Mouse (Mus musculus) CH12.LX (cell line): Measurements from ENCODE around the gene Cdk15. TPM values are rescaled to one million over a fixed set of nuclear protein-coding genes. Genes with fewer than 3 reads are reported as not detected.

Source experiments
- DNase-seq: peaks from one replicate; pipeline ENCODE4 v3.0.0-alpha.2; 2013; ENCODE audit errors: extremely low read depth
- H3K27ac ChIP-seq: 2 replicates; pipeline ENCODE4 v1.5.1; 2012; ENCODE audit warnings: low read depth, mild to moderate bottlenecking, control low read depth, moderate library complexity; ENCODE audit not compliant: insufficient read depth
- H3K27me3 ChIP-seq: replicated peaks from 2 replicates; pipeline ENCODE3; 2012; ENCODE audit warnings: inconsistent platforms
- H3K36me3 ChIP-seq, 2 experiments: replicated peaks in 1 of 2; 2 replicates each; pipeline versions ENCODE3 to v1.6.1; 2012; ENCODE audit warnings: inconsistent platforms in 1 of 2, low read length in 1 of 2, mild to moderate bottlenecking in 1 of 2, mixed read lengths in 1 of 2, moderate library complexity in 1 of 2; ENCODE audit not compliant: control insufficient read depth in 1 of 2, insufficient read depth in 1 of 2
- H3K4me1 ChIP-seq, 2 experiments: 2 replicates each; pipeline ENCODE4 v1.6.1; 2012; ENCODE audit warnings: inconsistent platforms in 1 of 2, moderate library complexity in 1 of 2; ENCODE audit not compliant: insufficient read depth in 2 of 2, control insufficient read depth in 1 of 2
- H3K4me2 ChIP-seq: 2 replicates; pipeline ENCODE4 v1.6.1; 2012; ENCODE audit warnings: low read depth, mild to moderate bottlenecking, control low read depth; ENCODE audit not compliant: poor library complexity, insufficient read depth, severe bottlenecking
- H3K4me3 ChIP-seq, 3 experiments: fragments of 150-350 bp in 1 of 3; sonication (generic) in 1 of 3; replicated peaks in 1 of 3; 2 replicates each; pipeline versions ENCODE3 to v1.5.1; 2011 to 2012; ENCODE audit warnings: low read depth in 2 of 3, low read length in 2 of 3, mild to moderate bottlenecking in 2 of 3, moderate library complexity in 2 of 3, control low read depth in 1 of 3, improper control_type of control experiment in 1 of 3, inconsistent platforms in 1 of 3, mixed read lengths in 1 of 3; ENCODE audit not compliant: poor library complexity in 1 of 3
- H3K79me2 ChIP-seq: replicated peaks from 2 replicates; pipeline ENCODE4 v1.6.1; 2012; ENCODE audit warnings: mild to moderate bottlenecking, moderate library complexity; ENCODE audit not compliant: control insufficient read depth, poor library complexity, insufficient read depth, severe bottlenecking; ENCODE audit errors: extremely low read depth
- H3K9ac ChIP-seq: 2 replicates; pipeline ENCODE4 v1.6.1; 2012; ENCODE audit warnings: low read depth, mild to moderate bottlenecking, control low read depth, moderate library complexity; ENCODE audit not compliant: insufficient read depth
- H3K9me3 ChIP-seq: replicated peaks from 2 replicates; pipeline ENCODE3; 2012; ENCODE audit warnings: low read length, inconsistent platforms, mixed read lengths
- BHLHE40 ChIP-seq: IDR thresholded peaks from 2 replicates; pipeline ENCODE4 v1.6.1; 2011; ENCODE audit warnings: mild to moderate bottlenecking, low read depth, low read length, improper control_type of control experiment
- CHD1 ChIP-seq: IDR thresholded peaks from 2 replicates; pipeline ENCODE4 v1.6.1; 2012; ENCODE audit warnings: low read depth, low read length, improper control_type of control experiment, inconsistent platforms
- CHD2 ChIP-seq: IDR thresholded peaks from 2 replicates; pipeline ENCODE4 v1.6.1; 2011; ENCODE audit warnings: low read length, improper control_type of control experiment
- E2F4 ChIP-seq: IDR thresholded peaks from 2 replicates; pipeline ENCODE4 v1.6.1; 2011; ENCODE audit warnings: low read depth, low read length, improper control_type of control experiment; ENCODE audit not compliant: insufficient replicate concordance
- ELF1 ChIP-seq: IDR thresholded peaks from 2 replicates; pipeline ENCODE4 v1.6.1; 2014; ENCODE audit warnings: low read depth, mild to moderate bottlenecking, inconsistent platforms, low read length, improper control_type of control experiment
- EP300 ChIP-seq: IDR thresholded peaks from 2 replicates; pipeline ENCODE4 v1.6.1; 2011; ENCODE audit warnings: low read length, improper control_type of control experiment
- GABPA ChIP-seq: IDR thresholded peaks from 2 replicates; pipeline ENCODE4 v1.6.1; 2012; ENCODE audit warnings: low read depth, low read length, improper control_type of control experiment, inconsistent platforms; ENCODE audit not compliant: insufficient replicate concordance
- HCFC1 ChIP-seq: IDR thresholded peaks from 2 replicates; pipeline ENCODE4 v1.6.1; 2012; ENCODE audit warnings: low read depth, mild to moderate bottlenecking, inconsistent platforms, low read length, improper control_type of control experiment
- IRF4 ChIP-seq: IDR thresholded peaks from 2 replicates; pipeline ENCODE4 v1.6.1; 2014; ENCODE audit warnings: low read depth, mild to moderate bottlenecking, inconsistent platforms, low read length, improper control_type of control experiment
- JUN ChIP-seq: IDR thresholded peaks from 2 replicates; pipeline ENCODE4 v1.6.1; 2011; ENCODE audit warnings: low read depth, mild to moderate bottlenecking, low read length, improper control_type of control experiment, moderate library complexity; ENCODE audit not compliant: insufficient read depth
- MAFK ChIP-seq: IDR thresholded peaks from 2 replicates; pipeline ENCODE4 v1.6.1; 2011; ENCODE audit warnings: low read length, improper control_type of control experiment; ENCODE audit not compliant: insufficient replicate concordance
- MAZ ChIP-seq: IDR thresholded peaks from 2 replicates; pipeline ENCODE4 v1.6.1; 2012; ENCODE audit warnings: low read depth, mild to moderate bottlenecking, inconsistent platforms, low read length, improper control_type of control experiment, moderate library complexity
- MEF2A ChIP-seq: IDR thresholded peaks from 2 replicates; pipeline ENCODE4 v1.6.1; 2014; ENCODE audit warnings: low read depth, mild to moderate bottlenecking, inconsistent platforms, low read length, improper control_type of control experiment, borderline replicate concordance
- MYC ChIP-seq: IDR thresholded peaks from 2 replicates; pipeline ENCODE4 v1.6.1; 2011; ENCODE audit warnings: low read depth, mild to moderate bottlenecking, improper control_type of control experiment, low read length
- POLR2A ChIP-seq: IDR thresholded peaks from 2 replicates; pipeline ENCODE4 v1.6.1; 2011; ENCODE audit warnings: low read depth, mild to moderate bottlenecking, improper control_type of control experiment, low read length
- POLR2AphosphoS2 ChIP-seq: IDR thresholded peaks from 2 replicates; pipeline ENCODE4 v1.6.1; 2011; ENCODE audit warnings: low read depth, low read length, improper control_type of control experiment
- RAD21 ChIP-seq: IDR thresholded peaks from 2 replicates; pipeline ENCODE4 v1.6.1; 2011; ENCODE audit warnings: low read depth, mild to moderate bottlenecking, low read length, improper control_type of control experiment, moderate library complexity
- RCOR1 ChIP-seq: conservative IDR thresholded peaks from 2 replicates; pipeline ENCODE4 v1.6.1; 2012; ENCODE audit warnings: low read depth, mild to moderate bottlenecking, inconsistent platforms, low read length, improper control_type of control experiment
- SIN3A ChIP-seq: IDR thresholded peaks from 2 replicates; pipeline ENCODE4 v1.6.1; 2012; ENCODE audit warnings: low read length, improper control_type of control experiment, inconsistent platforms
- SMC3 ChIP-seq: IDR thresholded peaks from 2 replicates; pipeline ENCODE4 v1.6.1; 2011; ENCODE audit warnings: low read depth, low read length, improper control_type of control experiment
- TBP ChIP-seq: conservative IDR thresholded peaks from 2 replicates; pipeline ENCODE4 v1.6.1; 2011; ENCODE audit warnings: low read depth, low read length, improper control_type of control experiment
- UBTF ChIP-seq: IDR thresholded peaks from 2 replicates; pipeline ENCODE4 v1.6.1; 2012; ENCODE audit warnings: low read depth, mild to moderate bottlenecking, inconsistent platforms, low read length, improper control_type of control experiment, moderate library complexity
- USF1 ChIP-seq: IDR thresholded peaks from 2 replicates; pipeline ENCODE4 v1.6.1; 2014; ENCODE audit warnings: low read depth, mild to moderate bottlenecking, inconsistent platforms, low read length, improper control_type of control experiment
- USF2 ChIP-seq: conservative IDR thresholded peaks from 2 replicates; pipeline ENCODE4 v1.6.1; 2011; ENCODE audit warnings: low read depth, low read length, improper control_type of control experiment
- ZMIZ1 ChIP-seq: IDR thresholded peaks from 2 replicates; pipeline ENCODE4 v1.6.1; 2012; ENCODE audit warnings: low read depth, mild to moderate bottlenecking, inconsistent platforms, low read length, improper control_type of control experiment
- ZNF384 ChIP-seq: IDR thresholded peaks from 2 replicates; pipeline ENCODE4 v1.6.1; 2012; ENCODE audit warnings: low read depth, low read length, improper control_type of control experiment, inconsistent platforms
- dilution Hi-C: fragments of 300-500 bp; cut with MboI; formaldehyde crosslinking; loops from 2 replicates; pipeline ENCODE4 v1.14.3; 2020; ENCODE audit warnings: low sequenced_read_pairs; ENCODE audit not compliant: extremely low pct_unique_long_range_greater_than_20kb, extremely low pct_ligation_motif_present
- in situ Hi-C: fragments of 300-500 bp; cut with MboI; formaldehyde crosslinking; loops from 3 replicates; pipeline ENCODE4 v1.14.3; 2019; ENCODE audit warnings: low sequenced_read_pairs, low pct_ligation_motif_present, low pct_unique_long_range_greater_than_20kb, mixed read lengths
- polyA plus RNA-seq: library from polyadenylated mRNA; unstranded; fragments of >175 nt; gene quantifications from 2 replicates; pipeline ENCODE4 v1.2.1, GENCODE M21; 2012; ENCODE audit warnings: low read depth; ENCODE audit not compliant: insufficient read length
- total RNA-seq, 2 experiments: library from RNA; depleted of rRNA; stranded (reverse); fragments of 300-350 nt in 1 of 2; fragments of >200 nt in 1 of 2; gene quantifications; 2 replicates each; pipeline ENCODE4 v1.2.3; 2012 to 2014

The Cdk15 gene
- total and polyA plus RNA-seq, 3 experiments, result 0.13 TPM; not detected in 2

- no peak overlapping the region for H3K4me3 ChIP-seq
- no peak overlapping the region for H3K27ac ChIP-seq
- dilution Hi-C loops (no loop called here), in situ Hi-C loops (no loop called here)
- TF ChIP-seq SMC3 (no peak), ZMIZ1 (no peak), BHLHE40 (no peak), IRF4 (no peak), SIN3A (no peak), MAZ (no peak), MEF2A (no peak), MYC (no peak), USF2 (no peak), ZNF384 (no peak), ELF1 (no peak), USF1 (no peak), RAD21 (no peak), E2F4 (no peak), POLR2AphosphoS2 (no peak), CHD1 (no peak), GABPA (no peak), RCOR1 (no peak), UBTF (no peak), TBP (no peak)
- no peaks in the 10 kb centered on the region for H3K36me3 ChIP-seq
- H3K4me2 ChIP-seq, result no peak overlapping the region
- peaks cover 0 to 20% of the 10 kb centered on the region in 2 experiments; a peak in 2 of 4 replicates for H3K4me1 ChIP-seq
- peaks cover 3% of the 10 kb centered on the region for H3K9me3 ChIP-seq
- no peak overlapping the region for H3K9ac ChIP-seq
- H3K79me2 ChIP-seq, result no peaks in the 10 kb centered on the region
- no peaks in the 10 kb centered on the region for H3K27me3 ChIP-seq
- DNase-seq, result no peak
These were observed 120.6 kb downstream of the Cdk15 start for GRCm38 (mm10) chr1:59377312-59377711.

- H3K4me2 ChIP-seq, result no peak overlapping the region
- H3K27me3 ChIP-seq, result no peaks in the 10 kb centered on the region
- no peaks in the 10 kb centered on the region for H3K36me3 ChIP-seq
- dilution Hi-C loops (no loop called here), in situ Hi-C loops (no loop called here)
- H3K79me2 ChIP-seq, result no peaks in the 10 kb centered on the region
- TF ChIP-seq MAFK (no peak), JUN (no peak), CHD2 (no peak), ELF1 (no peak), HCFC1 (no peak), USF1 (no peak), CHD1 (no peak), POLR2A (no peak), EP300 (no peak), POLR2AphosphoS2 (no peak), TBP (no peak)
- H3K27ac ChIP-seq, result no peak overlapping the region
- H3K4me3 ChIP-seq, result no peak overlapping the region
- no peak for DNase-seq
- H3K4me1 ChIP-seq, result peaks cover 0 to 24% of the 10 kb centered on the region in 2 experiments; a peak in 2 of 4 replicates
- no peaks in the 10 kb centered on the region for H3K9me3 ChIP-seq
- H3K9ac ChIP-seq, result no peak overlapping the region
These were observed 124.2 kb downstream of the Cdk15 start for GRCm38 (mm10) chr1:59380926-59381325.
